Mouse (Mus musculus): Measurements from ENCODE around the gene 0610030E20Rik.

Gene 0610030E20Rik

GRCm38 (mm10) chr6:72396837-72397251 is 49.7 kb downstream of the 0610030E20Rik start:
- no peak for DNase-seq

- no peak for DNase-seq
Measured at GRCm38 (mm10) chr6:72399967-72400366, 52.9 kb downstream of the 0610030E20Rik start.

GRCm38 (mm10) chr6:72401875-72402274 is 54.8 kb downstream of the 0610030E20Rik start:
- DNase-seq = peak; percentile 35 to 44
